Mouse (Mus musculus) heart, embryonic 16.5 days (tissue): ENCODE measurements around the gene Grk6. TPM values are rescaled to one million over a fixed set of nuclear protein-coding genes. Genes with fewer than 3 reads are reported as not detected.

Source experiments
- ATAC-seq: fragments of 200-750 bp; cut with Nextera tagmentation; replicated peaks from 2 replicates; pipeline ENCODE4 v1.8.0; 2017; ENCODE audit warnings: moderate number of reproducible peaks; ENCODE audit not compliant: insufficient read depth, low FRiP score; ENCODE audit errors: extremely low read depth
- H3K27ac ChIP-seq: fragments of 300-500 bp; sonication (generic); 2 replicates; pipeline ENCODE4 v1.5.1; 2014; ENCODE audit warnings: mild to moderate bottlenecking, low read length, control low read depth, moderate library complexity
- H3K27me3 ChIP-seq: fragments of 300-500 bp; sonication (generic); 2 replicates; pipeline ENCODE4 v1.6.1; 2014; ENCODE audit warnings: low read length, mixed read lengths; ENCODE audit not compliant: control insufficient read depth, insufficient read depth
- H3K36me3 ChIP-seq: fragments of 300-500 bp; sonication (generic); 2 replicates; pipeline ENCODE4 v1.6.1; 2014; ENCODE audit not compliant: control insufficient read depth, insufficient read depth
- H3K4me1 ChIP-seq: fragments of 300-500 bp; sonication (generic); 2 replicates; pipeline ENCODE4 v1.6.1; 2014; ENCODE audit warnings: low read length, mixed read lengths; ENCODE audit not compliant: control insufficient read depth, insufficient read depth
- H3K4me2 ChIP-seq: fragments of 300-500 bp; sonication (generic); 2 replicates; pipeline ENCODE4 v1.6.1; 2014; ENCODE audit warnings: low read depth, mild to moderate bottlenecking, control low read depth, low read length
- H3K4me3 ChIP-seq: fragments of 300-500 bp; sonication (generic); 2 replicates; pipeline ENCODE4 v1.5.1; 2014; ENCODE audit warnings: mild to moderate bottlenecking, control low read depth, low read length
- H3K9ac ChIP-seq: fragments of 300-500 bp; sonication (generic); 2 replicates; pipeline ENCODE4 v1.6.1; 2014; ENCODE audit warnings: low read length, control low read depth
- H3K9me3 ChIP-seq: fragments of 300-500 bp; sonication (generic); replicated peaks from 2 replicates; pipeline ENCODE4 v1.6.1; 2016; ENCODE audit warnings: low read length; ENCODE audit not compliant: control insufficient read depth
- WGBS: fragments of 180-500 bp; shearing (Covaris S2); extraction: QIAGEN DNeasy Blood & Tissue Kit; methylation state at CpG from one replicate; pipeline ENCODE4 v1.1.7; 2014; 5-methylcytosine and 5-hydroxymethylcytosine counted together
- polyA plus RNA-seq: library from polyadenylated mRNA; unstranded; fragments of >200 nt; fragmentation: Nextera tagmentation; extraction: Ambion mirVana; gene quantifications from 2 replicates; pipeline ENCODE4 v1.2.1, GENCODE M21; 2015

Grk6 gene
- polyA plus RNA-seq, 1 experiment from 2014 or later = 11.4 TPM

- no peak overlapping the region for H3K9ac ChIP-seq
- H3K9me3 ChIP-seq = no peaks in the 10 kb centered on the region
- H3K4me2 ChIP-seq = no peak overlapping the region
- H3K27me3 ChIP-seq = peaks cover 39% of the 10 kb centered on the region
- H3K4me3 ChIP-seq = no peak overlapping the region
- H3K36me3 ChIP-seq = peaks cover 27% of the 10 kb centered on the region
- peaks cover 16% of the 10 kb centered on the region for H3K4me1 ChIP-seq
- WGBS = 93% methylated on average over 8 of the region's 8 CpGs
- no peak for ATAC-seq
- no peak overlapping the region for H3K27ac ChIP-seq
Observed at GRCm38 (mm10) chr13:55476256-55476655, 31.4 kb downstream of the Grk6 start.

- Histone ChIP-seq H3K27me3 (peaks cover 44% of the 10 kb centered on the region), H3K27ac (no peak overlapping the region), H3K4me2 (no peak overlapping the region), H3K9ac (no peak overlapping the region), H3K36me3 (peaks cover 33% of the 10 kb centered on the region), H3K9me3 (no peaks in the 10 kb centered on the region), H3K4me1 (peaks cover 18% of the 10 kb centered on the region), H3K4me3 (no peak overlapping the region)
- 68% methylated on average over 16 of the region's 16 CpGs for WGBS
- ATAC-seq = no peak
Observed at GRCm38 (mm10) chr13:55477492-55477891, 32.6 kb downstream of the Grk6 start.

GRCm38 (mm10) chr13:55478036-55478435 lies 33.2 kb downstream of the Grk6 start:
- ATAC-seq = no peak
- Histone ChIP-seq H3K4me3 (no peak overlapping the region), H3K4me2 (no peak overlapping the region), H3K4me1 (peaks cover 20% of the 10 kb centered on the region), H3K27ac (no peak overlapping the region), H3K36me3 (peaks cover 33% of the 10 kb centered on the region), H3K9ac (no peak overlapping the region), H3K27me3 (peaks cover 44% of the 10 kb centered on the region), H3K9me3 (no peaks in the 10 kb centered on the region)
- 55% methylated on average over 5 of the region's 5 CpGs for WGBS

- peak overlapping the region; percentile 62 for H3K27ac ChIP-seq
Observed at GRCm38 (mm10) chr13:55479008-55479407, 34.1 kb downstream of the Grk6 start.

GRCm38 (mm10) chr13:55479929-55480328 lies 35.1 kb downstream of the Grk6 start:
- H3K9ac ChIP-seq = no peak overlapping the region
- H3K9me3 ChIP-seq = no peaks in the 10 kb centered on the region
- peaks cover 47% of the 10 kb centered on the region for H3K27me3 ChIP-seq
- peaks cover 36% of the 10 kb centered on the region for H3K4me1 ChIP-seq
- no peak overlapping the region for H3K4me2 ChIP-seq
- ATAC-seq = no peak
- peaks cover 32% of the 10 kb centered on the region for H3K36me3 ChIP-seq
- H3K27ac ChIP-seq = no peak overlapping the region
- no peak overlapping the region for H3K4me3 ChIP-seq

More at GRCm38 (mm10) chr13:55479008-55479407, 34.1 kb downstream of the Grk6 start:
- Histone ChIP-seq H3K9me3 (no peaks in the 10 kb centered on the region), H3K4me1 (peaks cover 27% of the 10 kb centered on the region), H3K36me3 (peaks cover 33% of the 10 kb centered on the region), H3K9ac (no peak overlapping the region), H3K4me2 (no peak overlapping the region), H3K27me3 (peaks cover 47% of the 10 kb centered on the region), H3K4me3 (no peak overlapping the region)
- ATAC-seq = peak; percentile 50; the same call in 1 of the 2 replicates
- 70% methylated on average over 7 of the region's 7 CpGs for WGBS

DNA sequence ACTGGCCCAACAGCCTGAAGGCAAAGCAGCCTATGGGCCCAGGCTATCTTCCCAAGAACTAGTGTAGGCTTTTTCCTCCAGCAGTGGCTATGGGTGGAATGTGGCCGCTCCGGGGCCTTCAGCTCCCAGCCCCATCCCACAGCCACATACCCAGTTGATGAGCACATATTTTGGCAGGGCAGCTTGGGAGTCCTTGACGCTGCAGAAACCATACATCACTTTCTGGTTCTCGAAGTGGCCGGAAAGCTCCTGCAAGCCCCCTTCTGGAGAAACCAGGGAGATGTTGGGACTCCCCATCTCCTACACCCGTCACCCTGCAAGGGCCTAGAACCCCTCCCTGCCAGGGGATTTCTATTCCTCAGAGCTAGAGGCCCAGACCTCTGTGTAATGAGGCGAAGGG lies 37.7 kb downstream of the Grk6 start:
- Histone ChIP-seq H3K9ac (no peak overlapping the region), H3K36me3 (peaks cover 19% of the 10 kb centered on the region)

DNA sequence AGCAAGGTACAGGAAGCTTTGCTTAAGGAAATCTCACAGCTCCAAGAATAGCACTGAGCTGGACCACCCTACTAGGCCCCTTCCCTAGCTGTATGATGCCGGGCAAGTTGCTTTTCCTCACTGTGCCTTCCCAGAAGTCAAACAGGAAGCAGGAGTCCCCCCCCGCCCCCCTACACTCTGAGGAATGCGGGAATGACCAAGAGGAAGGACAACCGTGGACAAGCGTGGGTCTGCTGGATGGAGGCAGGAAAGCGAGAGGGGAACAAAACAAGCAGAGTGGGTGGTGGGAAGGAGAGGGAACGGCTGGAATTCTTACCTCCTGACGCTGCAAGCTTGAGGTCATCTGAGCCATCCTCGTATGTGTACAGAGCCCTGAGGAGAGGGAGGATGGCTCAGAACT lies 38.2 kb downstream of the Grk6 start:
- Histone ChIP-seq H3K4me1 (peaks cover 57% of the 10 kb centered on the region), H3K27me3 (peaks cover 51% of the 10 kb centered on the region), H3K4me3 (no peak overlapping the region), H3K4me2 (no peak overlapping the region), H3K9ac (no peak overlapping the region), H3K36me3 (peaks cover 19% of the 10 kb centered on the region), H3K27ac (peak overlapping the region; percentile 47), H3K9me3 (no peaks in the 10 kb centered on the region)
- ATAC-seq = no peak
- WGBS = 41% methylated on average over 9 of the region's 9 CpGs

More for the DNA sequence above, 37.7 kb downstream of the Grk6 start:
- H3K27ac ChIP-seq = peak overlapping the region; percentile 61
- H3K4me3 ChIP-seq = no peak overlapping the region
- H3K9me3 ChIP-seq = no peaks in the 10 kb centered on the region
- H3K4me1 ChIP-seq = peaks cover 56% of the 10 kb centered on the region
- peak overlapping the region; percentile 22; the same call in 1 of the 2 replicates for H3K4me2 ChIP-seq
- no peak; the same call in 1 of the 2 replicates for ATAC-seq
- H3K27me3 ChIP-seq = peaks cover 51% of the 10 kb centered on the region
- 46% methylated on average over 7 of the region's 7 CpGs for WGBS

DNA sequence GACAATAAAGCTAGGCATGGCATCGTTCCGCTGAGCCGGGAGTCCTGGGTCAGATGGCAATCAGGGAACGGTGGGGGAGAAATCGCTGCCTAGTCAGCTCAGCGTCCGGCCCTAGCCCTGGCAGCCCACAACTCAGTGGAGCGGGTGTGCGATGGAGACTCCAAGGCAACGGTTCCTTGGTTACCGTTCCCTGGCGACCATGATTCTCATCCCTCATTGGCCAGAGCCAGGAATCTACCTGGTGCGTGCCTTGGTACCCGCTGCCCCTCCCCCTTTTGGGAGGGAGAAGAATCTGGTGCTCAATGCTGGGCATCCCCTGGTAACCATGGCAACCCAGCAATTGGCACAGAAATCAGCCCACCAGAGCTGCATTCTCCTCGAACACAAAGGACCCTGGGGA lies 38.7 kb downstream of the Grk6 start:
- H3K4me2 ChIP-seq = no peak overlapping the region
- H3K27me3 ChIP-seq = peaks cover 55% of the 10 kb centered on the region
- ATAC-seq = no peak
- no peak overlapping the region for H3K4me3 ChIP-seq
- 53% methylated on average over 15 of the region's 15 CpGs for WGBS
- H3K27ac ChIP-seq = peak overlapping the region; percentile 47; the same call in 1 of the 2 replicates
- no peak overlapping the region for H3K9ac ChIP-seq
- no peaks in the 10 kb centered on the region for H3K9me3 ChIP-seq
- peaks cover 58% of the 10 kb centered on the region for H3K4me1 ChIP-seq
- H3K36me3 ChIP-seq = peaks cover 19% of the 10 kb centered on the region

- Histone ChIP-seq H3K27me3 (peaks cover 61% of the 10 kb centered on the region), H3K4me2 (no peak overlapping the region), H3K4me3 (no peak overlapping the region), H3K9ac (no peak overlapping the region), H3K4me1 (peaks cover 51% of the 10 kb centered on the region), H3K27ac (no peak overlapping the region), H3K9me3 (no peaks in the 10 kb centered on the region), H3K36me3 (peaks cover 19% of the 10 kb centered on the region)
- 49% methylated on average over 7 of the region's 7 CpGs for WGBS
- ATAC-seq = no peak
Observed at GRCm38 (mm10) chr13:55484520-55485088, 39.7 kb downstream of the Grk6 start.
